Mouse (Mus musculus): ENCODE data around the gene Slc17a2. TPM values are rescaled to one million over a fixed set of nuclear protein-coding genes. Genes with fewer than 3 reads are reported as not detected.

Slc17a2 gene
- total RNA-seq, 4 experiments from 2014 or later: not detected

GRCm38 (mm10) chr13:23779025-23779424, 27.8 kb upstream of the Slc17a2 start:
- no peak for DNase-seq (ENCODE audit: low spot score in 2 of 2)

GRCm38 (mm10) chr13:23792520-23792919, 14.3 kb upstream of the Slc17a2 start:
- DNase-seq (ENCODE audit: low spot score in 2 of 2): no peak

- DNase-seq (ENCODE audit: low spot score in 2 of 2): no peak
Measured at GRCm38 (mm10) chr13:23799405-23799804, 7.4 kb upstream of the Slc17a2 start.

GRCm38 (mm10) chr13:23804532-23804931, 2.3 kb upstream of the Slc17a2 start:
- DNase-seq (ENCODE audit: low spot score in 2 of 2): no peak

- no peak for DNase-seq (ENCODE audit: low spot score in 2 of 2)
Measured at GRCm38 (mm10) chr13:23816148-23816547, 9.4 kb downstream of the Slc17a2 start.

GRCm38 (mm10) chr13:23820179-23820940, 13.6 kb downstream of the Slc17a2 start:
- DNase-seq (ENCODE audit: low spot score in 2 of 2): no peak

- DNase-seq (ENCODE audit: low spot score in 2 of 2): no peak
Measured at GRCm38 (mm10) chr13:23822213-23822612, 15.4 kb downstream of the Slc17a2 start.

- DNase-seq (ENCODE audit: low spot score in 2 of 2): no peak
Measured at GRCm38 (mm10) chr13:23826606-23827005, 19.8 kb downstream of the Slc17a2 start.

GRCm38 (mm10) chr13:23833053-23833452, 26.3 kb downstream of the Slc17a2 start:
- peak in 1 of 2 experiments; percentile 8 for DNase-seq (ENCODE audit: low spot score in 2 of 2)

- DNase-seq (ENCODE audit: low spot score in 2 of 2): no peak
Measured at GRCm38 (mm10) chr13:23834836-23835235, 28.0 kb downstream of the Slc17a2 start.

GRCm38 (mm10) chr13:23836630-23837029, 29.8 kb downstream of the Slc17a2 start:
- DNase-seq (ENCODE audit: low spot score in 2 of 2): no peak

GRCm38 (mm10) chr13:23839308-23839707, 32.5 kb downstream of the Slc17a2 start, which contains the start of gene Slc17a3:
Slc17a3 (plus strand) TSS chr13:23839434.
- DNase-seq (ENCODE audit: low spot score in 2 of 2): no peak

- DNase-seq (ENCODE audit: low spot score in 2 of 2): no peak
Measured at GRCm38 (mm10) chr13:23845851-23846250, 39.1 kb downstream of the Slc17a2 start.

- DNase-seq (ENCODE audit: low spot score in 2 of 2): no peak
Measured at GRCm38 (mm10) chr13:23849299-23849698, 42.5 kb downstream of the Slc17a2 start.

- DNase-seq (ENCODE audit: low spot score in 2 of 2): no peak
Measured at GRCm38 (mm10) chr13:23856401-23856800, 49.6 kb downstream of the Slc17a2 start.

GRCm38 (mm10) chr13:23861815-23862214, 55.0 kb downstream of the Slc17a2 start:
- no peak for DNase-seq (ENCODE audit: low spot score in 2 of 2)

GRCm38 (mm10) chr13:23864711-23865110, 57.9 kb downstream of the Slc17a2 start:
- no peak for DNase-seq (ENCODE audit: low spot score in 2 of 2)

- no peak for DNase-seq (ENCODE audit: low spot score in 2 of 2)
Measured at GRCm38 (mm10) chr13:23866086-23866710, 59.4 kb downstream of the Slc17a2 start.

- no peak for DNase-seq (ENCODE audit: low spot score in 2 of 2)
Measured at GRCm38 (mm10) chr13:23867000-23867399, 60.2 kb downstream of the Slc17a2 start.

GRCm38 (mm10) chr13:23867405-23867804, 60.6 kb downstream of the Slc17a2 start, which contains the start of gene Slc17a1:
Slc17a1 (plus strand) TSS chr13:23867750.
- no peak for DNase-seq (ENCODE audit: low spot score in 2 of 2)

- DNase-seq (ENCODE audit: low spot score in 2 of 2): no peak
Measured at GRCm38 (mm10) chr13:23868790-23869533, 62.2 kb downstream of the Slc17a2 start.

- DNase-seq (ENCODE audit: low spot score in 2 of 2): no peak
Measured at GRCm38 (mm10) chr13:23869996-23870395, 63.2 kb downstream of the Slc17a2 start.

Data from gastrocnemius, adult 8-10 months (tissue).